Mouse (Mus musculus): ENCODE data around the gene Pgp. TPM values are rescaled to one million over a fixed set of nuclear protein-coding genes. Genes with fewer than 3 reads are reported as not detected.

The Pgp gene
- polyA plus RNA-seq, 1 experiment from 2014 or later = 81.0 TPM

- Histone ChIP-seq H3K36me3 (ENCODE audit: control insufficient read depth, insufficient read depth, low read length) (no peaks in the 10 kb centered on the region), H3K27me3 (replicated peaks; ENCODE audit: control insufficient read depth, insufficient read depth, low read length) (no peaks in the 10 kb centered on the region), H3K4me2 (ENCODE audit: low read length) (no peak overlapping the region), H3K9ac (ENCODE audit: low read length) (no peak overlapping the region), H3K27ac (ENCODE audit: low read depth) (no peak overlapping the region), H3K4me3 (ENCODE audit: low read depth, low read length) (no peak overlapping the region), H3K4me1 (replicated peaks; ENCODE audit: control insufficient read depth, insufficient read depth, low read length) (no peaks in the 10 kb centered on the region), H3K9me3 (ENCODE audit: control insufficient read depth, low read length) (no peaks in the 10 kb centered on the region)
- DNase-seq (ENCODE audit: low spot score) = no peak
- ATAC-seq (replicated peaks; ENCODE audit: low FRiP score, low TSS enrichment, low read depth) = no peak
- WGBS = 32% methylated on average over 11 of the region's 11 CpGs
Measured at GRCm38 (mm10) chr17:24502208-24502607, 32.0 kb downstream of the Pgp start.

- no peaks in the 10 kb centered on the region for H3K27me3 ChIP-seq (replicated peaks; ENCODE audit: control insufficient read depth, insufficient read depth, low read length)
- WGBS = 91% methylated on average over 10 of the region's 10 CpGs
Measured at GRCm38 (mm10) chr17:24504085-24504484, 33.9 kb downstream of the Pgp start.

GRCm38 (mm10) chr17:24505286-24505955 lies 35.2 kb downstream of the Pgp start:
- no peak overlapping the region for H3K9ac ChIP-seq (ENCODE audit: low read length)
- no peak for DNase-seq (ENCODE audit: low spot score)
- no peaks in the 10 kb centered on the region for H3K27me3 ChIP-seq (replicated peaks; ENCODE audit: control insufficient read depth, insufficient read depth, low read length)
- no peaks in the 10 kb centered on the region for H3K9me3 ChIP-seq (ENCODE audit: control insufficient read depth, low read length)
- H3K27ac ChIP-seq (ENCODE audit: low read depth) = no peak overlapping the region
- no peak for ATAC-seq (replicated peaks; ENCODE audit: low FRiP score, low TSS enrichment, low read depth)
- 88% methylated on average over 30 of the region's 30 CpGs for WGBS
- H3K36me3 ChIP-seq (ENCODE audit: control insufficient read depth, insufficient read depth, low read length) = peaks cover 28% of the 10 kb centered on the region
- no peak overlapping the region for H3K4me2 ChIP-seq (ENCODE audit: low read length)
- no peaks in the 10 kb centered on the region for H3K4me1 ChIP-seq (replicated peaks; ENCODE audit: control insufficient read depth, insufficient read depth, low read length)
- H3K4me3 ChIP-seq (ENCODE audit: low read depth, low read length) = no peak overlapping the region

More at GRCm38 (mm10) chr17:24504085-24504484, 33.9 kb downstream of the Pgp start:
- no peak overlapping the region for H3K27ac ChIP-seq (ENCODE audit: low read depth)
- DNase-seq (ENCODE audit: low spot score) = no peak
- no peak for ATAC-seq (replicated peaks; ENCODE audit: low FRiP score, low TSS enrichment, low read depth)
- no peaks in the 10 kb centered on the region for H3K9me3 ChIP-seq (ENCODE audit: control insufficient read depth, low read length)
- peaks cover 15% of the 10 kb centered on the region for H3K36me3 ChIP-seq (ENCODE audit: control insufficient read depth, insufficient read depth, low read length)
- H3K9ac ChIP-seq (ENCODE audit: low read length) = no peak overlapping the region
- H3K4me1 ChIP-seq (replicated peaks; ENCODE audit: control insufficient read depth, insufficient read depth, low read length) = no peaks in the 10 kb centered on the region
- no peak overlapping the region for H3K4me2 ChIP-seq (ENCODE audit: low read length)
- no peak overlapping the region for H3K4me3 ChIP-seq (ENCODE audit: low read depth, low read length)

- ATAC-seq (replicated peaks; ENCODE audit: low FRiP score, low TSS enrichment, low read depth) (0 out of 2 replicates have a peak, but pooled peaks have one; percentile 18), DNase-seq (ENCODE audit: low spot score) (no peak)
- H3K27ac ChIP-seq (ENCODE audit: low read depth) = no peak overlapping the region
- H3K4me3 ChIP-seq (ENCODE audit: low read depth, low read length) = no peak overlapping the region
- WGBS = 31% methylated on average over 34 of the region's 36 CpGs
- H3K4me1 ChIP-seq (replicated peaks; ENCODE audit: control insufficient read depth, insufficient read depth, low read length) = no peaks in the 10 kb centered on the region
- H3K9me3 ChIP-seq (ENCODE audit: control insufficient read depth, low read length) = no peaks in the 10 kb centered on the region
- H3K4me2 ChIP-seq (ENCODE audit: low read length) = peak overlapping the region; percentile 31
- H3K9ac ChIP-seq (ENCODE audit: low read length) = no peak overlapping the region
- no peaks in the 10 kb centered on the region for H3K27me3 ChIP-seq (replicated peaks; ENCODE audit: control insufficient read depth, insufficient read depth, low read length)
- H3K36me3 ChIP-seq (ENCODE audit: control insufficient read depth, insufficient read depth, low read length) = peaks cover 39% of the 10 kb centered on the region
Measured at GRCm38 (mm10) chr17:24506332-24507070, 36.3 kb downstream of the Pgp start.

GRCm38 (mm10) chr17:24507129-24507664 lies 37.0 kb downstream of the Pgp start:
- no peak overlapping the region for H3K9ac ChIP-seq (ENCODE audit: low read length)
- 0 out of 2 replicates have a peak overlapping the region, but pooled peaks have one; percentile 1 for H3K4me2 ChIP-seq (ENCODE audit: low read length)
- peaks cover 46% of the 10 kb centered on the region for H3K36me3 ChIP-seq (ENCODE audit: control insufficient read depth, insufficient read depth, low read length)
- 40% methylated on average over 19 of the region's 19 CpGs for WGBS
- ATAC-seq (replicated peaks; ENCODE audit: low FRiP score, low TSS enrichment, low read depth) = peak; percentile 16
- no peaks in the 10 kb centered on the region for H3K9me3 ChIP-seq (ENCODE audit: control insufficient read depth, low read length)
- DNase-seq (ENCODE audit: low spot score) = no peak
- no peak overlapping the region for H3K4me3 ChIP-seq (ENCODE audit: low read depth, low read length)
- H3K27ac ChIP-seq (ENCODE audit: low read depth) = no peak overlapping the region
- no peaks in the 10 kb centered on the region for H3K27me3 ChIP-seq (replicated peaks; ENCODE audit: control insufficient read depth, insufficient read depth, low read length)
- H3K4me1 ChIP-seq (replicated peaks; ENCODE audit: control insufficient read depth, insufficient read depth, low read length) = no peaks in the 10 kb centered on the region

- no peaks in the 10 kb centered on the region for H3K4me1 ChIP-seq (replicated peaks; ENCODE audit: control insufficient read depth, insufficient read depth, low read length)
- no peaks in the 10 kb centered on the region for H3K9me3 ChIP-seq (ENCODE audit: control insufficient read depth, low read length)
- H3K27ac ChIP-seq (ENCODE audit: low read depth) = no peak overlapping the region
- DNase-seq (ENCODE audit: low spot score) (no peak), ATAC-seq (replicated peaks; ENCODE audit: low FRiP score, low TSS enrichment, low read depth) (no peak)
- H3K4me3 ChIP-seq (ENCODE audit: low read depth, low read length) = no peak overlapping the region
- H3K4me2 ChIP-seq (ENCODE audit: low read length) = no peak overlapping the region
- peaks cover 50% of the 10 kb centered on the region for H3K36me3 ChIP-seq (ENCODE audit: control insufficient read depth, insufficient read depth, low read length)
- H3K27me3 ChIP-seq (replicated peaks; ENCODE audit: control insufficient read depth, insufficient read depth, low read length) = no peaks in the 10 kb centered on the region
- WGBS = 78% methylated on average over 12 of the region's 12 CpGs
- no peak overlapping the region for H3K9ac ChIP-seq (ENCODE audit: low read length)
Measured at GRCm38 (mm10) chr17:24507806-24508460, 37.7 kb downstream of the Pgp start.

- Histone ChIP-seq H3K27me3 (replicated peaks; ENCODE audit: control insufficient read depth, insufficient read depth, low read length) (no peaks in the 10 kb centered on the region), H3K4me2 (ENCODE audit: low read length) (no peak overlapping the region), H3K9me3 (ENCODE audit: control insufficient read depth, low read length) (no peaks in the 10 kb centered on the region), H3K4me1 (replicated peaks; ENCODE audit: control insufficient read depth, insufficient read depth, low read length) (no peaks in the 10 kb centered on the region), H3K36me3 (ENCODE audit: control insufficient read depth, insufficient read depth, low read length) (peaks cover 93% of the 10 kb centered on the region), H3K27ac (ENCODE audit: low read depth) (no peak overlapping the region), H3K9ac (ENCODE audit: low read length) (no peak overlapping the region), H3K4me3 (ENCODE audit: low read depth, low read length) (no peak overlapping the region)
- DNase-seq (ENCODE audit: low spot score) = peak; percentile 75
- peak; percentile 57; the same call in 1 of the 2 replicates for ATAC-seq (replicated peaks; ENCODE audit: low FRiP score, low TSS enrichment, low read depth)
- WGBS = 50% methylated on average over 5 of the region's 5 CpGs
Measured at GRCm38 (mm10) chr17:24513609-24514008, 43.4 kb downstream of the Pgp start.

Data from intestine, embryonic 14.5 days (tissue).